Mouse (Mus musculus) midbrain, embryonic 11.5 days (tissue): ENCODE data around the gene Gapt. TPM values are rescaled to one million over a fixed set of nuclear protein-coding genes. Genes with fewer than 3 reads are reported as not detected.
"Not testable (repeated sequence)": the region's sequence is repeated elsewhere in the genome, so short reads cannot be mapped to it uniquely, and the experiment has no call there.

Experiments used
- ATAC-seq: fragments of 200-750 bp; cut with Nextera tagmentation; 2 replicates; pipeline ENCODE4 v1.8.0; 2017; ENCODE audit warnings: moderate TSS enrichment, moderate library complexity; ENCODE audit not compliant: low FRiP score
- DNase-seq: peaks from one replicate; pipeline ENCODE4 v3.0.0; 2015; ENCODE audit warnings: low spot score; ENCODE audit errors: missing footprints
- H3K27ac ChIP-seq: fragments of 300-500 bp; sonication (generic); 2 replicates; pipeline ENCODE4 v1.5.1; 2014; ENCODE audit warnings: low read depth, low read length
- H3K27me3 ChIP-seq: fragments of 300-500 bp; sonication (generic); 2 replicates; pipeline ENCODE4 v1.6.1; 2014; ENCODE audit warnings: mild to moderate bottlenecking, low read length, moderate library complexity, mixed read lengths; ENCODE audit not compliant: control insufficient read depth, insufficient read depth
- H3K36me3 ChIP-seq: fragments of 300-500 bp; sonication (generic); 2 replicates; pipeline ENCODE4 v1.6.1; 2014; ENCODE audit warnings: mild to moderate bottlenecking, low read length, moderate library complexity, mixed read lengths; ENCODE audit not compliant: control insufficient read depth, insufficient read depth
- H3K4me1 ChIP-seq: fragments of 300-500 bp; sonication (generic); 2 replicates; pipeline ENCODE4 v1.6.1; 2014; ENCODE audit warnings: low read length; ENCODE audit not compliant: control insufficient read depth, insufficient read depth
- H3K4me2 ChIP-seq: fragments of 300-500 bp; sonication (generic); 2 replicates; pipeline ENCODE4 v1.6.1; 2014; ENCODE audit warnings: mild to moderate bottlenecking, moderate library complexity
- H3K4me3 ChIP-seq: fragments of 300-500 bp; sonication (generic); 2 replicates; pipeline ENCODE4 v1.5.1; 2014; ENCODE audit warnings: low read depth, low read length
- H3K9ac ChIP-seq: fragments of 300-500 bp; sonication (generic); 2 replicates; pipeline ENCODE4 v1.6.1; 2014; ENCODE audit warnings: low read length
- H3K9me3 ChIP-seq: fragments of 300-500 bp; sonication (generic); 2 replicates; pipeline ENCODE4 v1.6.1; 2016; ENCODE audit warnings: low read length; ENCODE audit not compliant: control insufficient read depth
- WGBS: fragments of 180-500 bp; shearing (Covaris S2); extraction: QIAGEN DNeasy Blood & Tissue Kit; methylation state at CpG from one replicate; pipeline ENCODE4 v1.1.7; 2014; 5-methylcytosine and 5-hydroxymethylcytosine counted together
- polyA plus RNA-seq: library from polyadenylated mRNA; unstranded; fragments of >200 nt; fragmentation: Nextera tagmentation; extraction: Ambion mirVana; gene quantifications from 2 replicates; pipeline ENCODE4 v1.2.1, GENCODE M21; 2014

Gapt gene
- polyA plus RNA-seq, 1 experiment from 2014 or later: 0.26 TPM

DNA sequence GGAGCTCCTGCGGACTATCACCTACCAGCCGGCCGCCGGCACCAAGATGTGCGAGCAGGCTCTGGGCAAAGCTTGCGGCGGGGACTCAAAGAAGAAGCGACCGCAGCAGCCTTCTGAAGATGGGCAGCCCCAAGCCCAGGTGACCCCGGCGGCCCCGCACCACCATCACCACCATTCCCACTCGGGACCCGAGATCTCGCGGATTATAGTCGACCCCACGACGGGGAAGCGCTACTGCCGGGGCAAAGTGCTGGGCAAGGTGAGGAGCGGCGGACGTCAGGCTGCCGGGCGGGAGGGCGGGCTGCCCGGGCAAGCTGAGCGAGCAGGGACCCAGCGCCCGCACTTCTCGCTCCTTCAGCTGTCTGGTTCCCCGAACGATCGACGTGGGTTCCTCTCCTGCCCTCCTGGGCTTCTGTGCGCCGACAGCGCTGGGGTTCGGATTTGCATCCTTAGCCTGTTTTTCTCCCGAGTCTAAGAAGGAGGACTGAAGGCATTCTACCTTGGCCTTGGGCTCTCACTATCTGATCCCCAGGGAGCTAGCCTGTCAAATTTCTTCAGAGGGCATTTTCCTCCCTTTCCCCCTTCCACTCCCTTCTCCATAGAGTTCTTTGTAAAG lies 38.3 kb upstream of the Gapt start:
- Histone ChIP-seq H3K36me3 (peaks cover 9% of the 10 kb centered on the region; the same call in 1 of the 2 replicates), H3K4me2 (peak overlapping the region; percentile 99), H3K4me3 (peak overlapping the region; percentile 50), H3K27me3 (peaks cover 4% of the 10 kb centered on the region; the same call in 1 of the 2 replicates), H3K4me1 (no peaks in the 10 kb centered on the region), H3K9ac (peak overlapping the region; percentile 69), H3K9me3 (no peaks in the 10 kb centered on the region), H3K27ac (no peak overlapping the region; the same call in 1 of the 2 replicates)
- ATAC-seq: no peak; the same call in 1 of the 2 replicates
- under 1% methylated on average over 26 of the region's 41 CpGs for WGBS
- peak; percentile 93 for DNase-seq

- Histone ChIP-seq H3K9ac (peak within 1 kb of the TSS; percentile 69), H3K4me3 (peak within 1 kb of the TSS; percentile 50), H3K27me3 (peaks cover 4% of the 10 kb centered on the region; the same call in 1 of the 2 replicates), H3K4me1 (no peaks in the 10 kb centered on the region), H3K9me3 (no peaks in the 10 kb centered on the region; the same call in 1 of the 2 replicates), H3K27ac (no peak within 1 kb of the TSS; the same call in 1 of the 2 replicates), H3K4me2 (peak within 1 kb of the TSS; percentile 99), H3K36me3 (peaks cover 9% of the 10 kb centered on the region; the same call in 1 of the 2 replicates)
- ATAC-seq (peak; percentile 94), DNase-seq (peak; percentile 99)
- under 1% methylated on average over 64 of the region's 71 CpGs for WGBS
Observed at GRCm38 (mm10) chr13:110394291-110395178, 37.5 kb upstream of the Gapt start, which contains the start of gene Plk2. Gene Plk2, plus strand, starts transcription at chr13:110395046.

GRCm38 (mm10) chr13:110392631-110393030 lies 35.6 kb upstream of the Gapt start:
- peaks cover 4% of the 10 kb centered on the region; the same call in 1 of the 2 replicates for H3K27me3 ChIP-seq
- H3K27ac ChIP-seq: no peak overlapping the region
- DNase-seq: no peak
- H3K4me1 ChIP-seq: no peaks in the 10 kb centered on the region
- H3K4me2 ChIP-seq: no peak overlapping the region
- ATAC-seq: no peak
- no peak overlapping the region for H3K4me3 ChIP-seq
- peaks cover 3% of the 10 kb centered on the region; the same call in 1 of the 2 replicates for H3K9me3 ChIP-seq
- no peaks in the 10 kb centered on the region for H3K36me3 ChIP-seq
- 49% methylated on average over 3 of the region's 3 CpGs for WGBS
- H3K9ac ChIP-seq: no peak overlapping the region

- no peaks in the 10 kb centered on the region for H3K36me3 ChIP-seq
- H3K4me2 ChIP-seq: no peak overlapping the region
- H3K4me1 ChIP-seq: no peaks in the 10 kb centered on the region
- no peak overlapping the region for H3K27ac ChIP-seq
- 28% methylated on average over 8 of the region's 8 CpGs for WGBS
- H3K9ac ChIP-seq: no peak overlapping the region
- ATAC-seq (no peak), DNase-seq (peak; percentile 97)
- no peak overlapping the region for H3K4me3 ChIP-seq
- H3K9me3 ChIP-seq: peaks cover 3% of the 10 kb centered on the region; the same call in 1 of the 2 replicates
- H3K27me3 ChIP-seq: peaks cover 4% of the 10 kb centered on the region; the same call in 1 of the 2 replicates
Observed at GRCm38 (mm10) chr13:110392210-110392609, 35.2 kb upstream of the Gapt start.

DNA sequence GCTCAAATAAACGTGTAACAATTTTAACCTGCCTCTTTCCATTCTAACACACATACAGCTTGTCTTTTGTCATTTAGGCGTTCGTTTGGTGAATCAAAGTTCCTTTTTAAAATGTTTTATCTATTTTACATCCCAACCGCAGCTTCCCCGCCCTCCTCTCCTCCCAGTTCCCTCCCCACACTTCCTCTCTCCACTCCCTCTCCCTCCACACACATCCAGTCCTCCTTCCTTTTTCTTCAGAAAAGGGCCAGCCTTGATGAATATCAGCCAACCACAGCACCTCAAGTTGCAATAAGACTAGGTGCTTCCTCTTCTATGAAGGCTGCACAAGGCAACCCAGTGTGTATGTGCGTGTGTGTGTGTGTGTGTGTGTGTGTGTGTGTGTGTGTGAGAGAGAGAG lies 27.5 kb upstream of the Gapt start:
- Histone ChIP-seq H3K4me2 (no peak overlapping the region), H3K36me3 (no peaks in the 10 kb centered on the region), H3K9ac (no peak overlapping the region), H3K4me1 (no peaks in the 10 kb centered on the region), H3K4me3 (no peak overlapping the region), H3K9me3 (peaks cover 3% of the 10 kb centered on the region; the same call in 1 of the 2 replicates), H3K27me3 (no peaks in the 10 kb centered on the region), H3K27ac (no peak overlapping the region)
- DNase-seq: peak; percentile 45
- 76% methylated on average over 6 of the region's 6 CpGs for WGBS
- ATAC-seq: no peak

GRCm38 (mm10) chr13:110382447-110382901 lies 25.5 kb upstream of the Gapt start:
- ATAC-seq: peak; percentile 55; the same call in 1 of the 2 replicates
- H3K36me3 ChIP-seq: no peaks in the 10 kb centered on the region
- H3K27ac ChIP-seq: no peak overlapping the region
- no peak overlapping the region for H3K9ac ChIP-seq
- no peak overlapping the region for H3K4me3 ChIP-seq
- DNase-seq: peak; percentile 97
- H3K4me2 ChIP-seq: no peak overlapping the region
- 21% methylated on average over 5 of the region's 5 CpGs for WGBS
- H3K4me1 ChIP-seq: no peaks in the 10 kb centered on the region
- no peaks in the 10 kb centered on the region for H3K27me3 ChIP-seq
- no peaks in the 10 kb centered on the region for H3K9me3 ChIP-seq

DNA sequence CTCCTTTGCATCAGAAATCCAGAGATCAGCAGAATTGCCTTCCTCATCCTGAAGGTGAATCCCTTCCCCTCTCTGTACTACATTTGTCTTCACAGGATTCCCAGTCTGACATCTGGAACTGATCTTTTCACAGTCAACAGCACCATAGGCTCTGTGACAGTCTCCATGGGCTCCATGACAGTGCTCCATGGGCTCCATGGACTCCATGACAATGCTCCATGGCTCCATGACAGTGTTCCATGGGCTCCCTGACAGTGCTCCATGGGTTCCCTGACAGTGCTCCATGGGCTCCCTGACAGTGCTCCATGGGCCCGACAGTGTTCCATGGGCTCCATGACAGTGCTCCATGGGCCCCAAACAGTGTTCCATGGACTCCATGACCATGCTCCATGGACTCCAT lies 12.7 kb upstream of the Gapt start:
- DNase-seq: no peak
- H3K36me3 ChIP-seq: no peaks in the 10 kb centered on the region
- H3K27me3 ChIP-seq: no peaks in the 10 kb centered on the region
- no peak overlapping the region for H3K9ac ChIP-seq
- no peak overlapping the region for H3K27ac ChIP-seq
- WGBS: 93% methylated on average over 1 of the region's 1 CpGs
- ATAC-seq: no peak
- H3K4me1 ChIP-seq: no peaks in the 10 kb centered on the region
- H3K9me3 ChIP-seq: no peaks in the 10 kb centered on the region
- no peak overlapping the region for H3K4me2 ChIP-seq
- H3K4me3 ChIP-seq: no peak overlapping the region

GRCm38 (mm10) chr13:110368556-110369040 lies 11.6 kb upstream of the Gapt start:
- not testable (repeated sequence) for H3K4me3 ChIP-seq, H3K4me2 ChIP-seq, H3K36me3 ChIP-seq, H3K27ac ChIP-seq, H3K9ac ChIP-seq, H3K4me1 ChIP-seq, H3K9me3 ChIP-seq, H3K27me3 ChIP-seq
- DNase-seq (peak; percentile 85), ATAC-seq (peak; percentile 71)
- WGBS: 57% methylated on average over 6 of the region's 6 CpGs
